Mouse (Mus musculus) intestine, embryonic 14.5 days (tissue): ENCODE measurements around the gene Rgl1. TPM values are rescaled to one million over a fixed set of nuclear protein-coding genes. Genes with fewer than 3 reads are reported as not detected.
A peak's percentile ranks its signal among the peaks of the same experiment; 100 is the strongest.

Experiments
- ATAC-seq: fragments of 200-750 bp; cut with Nextera tagmentation; replicated peaks from 2 replicates; pipeline ENCODE4 v1.8.0; 2017; ENCODE audit warnings: low read depth, moderate number of reproducible peaks, moderate TSS enrichment, moderate library complexity; ENCODE audit not compliant: low FRiP score, low TSS enrichment
- DNase-seq: peaks from one replicate; pipeline ENCODE4 v3.0.0-alpha.2; 2018; ENCODE audit warnings: low spot score
- H3K27ac ChIP-seq: fragments of 300-500 bp; sonication (generic); 2 replicates; pipeline ENCODE4 v1.5.1; 2014; ENCODE audit warnings: low read depth, mild to moderate bottlenecking, control low read depth
- H3K27me3 ChIP-seq: fragments of 300-500 bp; sonication (generic); replicated peaks from 2 replicates; pipeline ENCODE4 v1.6.1; 2014; ENCODE audit warnings: low read length, control low read depth; ENCODE audit not compliant: control insufficient read depth, insufficient read depth
- H3K36me3 ChIP-seq: fragments of 300-500 bp; sonication (generic); 2 replicates; pipeline ENCODE4 v1.6.1; 2014; ENCODE audit warnings: low read length, control low read depth; ENCODE audit not compliant: control insufficient read depth, insufficient read depth
- H3K4me1 ChIP-seq: fragments of 300-500 bp; sonication (generic); replicated peaks from 2 replicates; pipeline ENCODE4 v1.6.1; 2014; ENCODE audit warnings: low read length, control low read depth, mixed read lengths; ENCODE audit not compliant: control insufficient read depth, insufficient read depth
- H3K4me2 ChIP-seq: fragments of 300-500 bp; sonication (generic); 2 replicates; pipeline ENCODE4 v1.6.1; 2014; ENCODE audit warnings: low read length
- H3K4me3 ChIP-seq: fragments of 300-500 bp; sonication (generic); 2 replicates; pipeline ENCODE4 v1.5.1; 2014; ENCODE audit warnings: low read depth, low read length, control low read depth, mixed read lengths
- H3K9ac ChIP-seq: fragments of 300-500 bp; sonication (generic); 2 replicates; pipeline ENCODE4 v1.6.1; 2014; ENCODE audit warnings: mild to moderate bottlenecking, low read length
- H3K9me3 ChIP-seq: fragments of 300-500 bp; sonication (generic); 2 replicates; pipeline ENCODE4 v1.6.1; 2016; ENCODE audit warnings: low read length, control low read depth; ENCODE audit not compliant: control insufficient read depth
- WGBS: fragments of 180-500 bp; shearing (Covaris S2); extraction: QIAGEN DNeasy Blood & Tissue Kit; methylation state at CpG from one replicate; pipeline ENCODE4 v1.1.7; 2014; 5-methylcytosine and 5-hydroxymethylcytosine counted together
- polyA plus RNA-seq: library from polyadenylated mRNA; unstranded; fragments of >200 nt; fragmentation: Nextera tagmentation; extraction: Ambion mirVana; gene quantifications from 2 replicates; pipeline ENCODE4 v1.2.1, GENCODE M21; 2014

Rgl1 gene
- polyA plus RNA-seq, 1 experiment from 2014 or later: 50.9 TPM

DNA sequence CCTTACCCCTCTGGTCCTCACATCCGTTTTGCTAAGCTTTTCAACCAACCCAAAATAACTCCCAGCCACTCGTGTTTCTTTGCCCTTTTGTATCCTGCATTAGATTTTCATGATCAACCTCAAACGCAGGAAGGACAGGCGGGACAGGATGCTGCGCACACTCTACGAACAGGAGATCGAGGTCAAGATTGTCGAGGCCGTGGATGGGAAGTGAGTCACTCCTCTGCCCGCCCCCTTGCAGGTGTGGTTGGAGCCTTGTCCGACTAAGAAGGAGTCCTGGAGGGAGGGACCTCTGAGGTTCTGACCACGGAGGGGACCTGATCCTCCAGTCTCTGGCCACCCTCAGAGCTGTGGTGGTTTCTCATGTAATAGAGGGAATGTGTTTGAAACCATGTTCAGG lies 266.3 kb downstream of the Rgl1 start:
- Histone ChIP-seq H3K36me3 (no peaks in the 10 kb centered on the region), H3K4me1 (0 out of 2 replicates have a peak, but pooled peaks cover 7% of the 10 kb centered on the region), H3K9me3 (no peaks in the 10 kb centered on the region), H3K4me3 (no peak overlapping the region), H3K27me3 (no peaks in the 10 kb centered on the region), H3K27ac (no peak overlapping the region), H3K9ac (no peak overlapping the region), H3K4me2 (no peak overlapping the region)
- ATAC-seq (no peak), DNase-seq (no peak)
- WGBS: 79% methylated on average over 12 of the region's 12 CpGs

DNA sequence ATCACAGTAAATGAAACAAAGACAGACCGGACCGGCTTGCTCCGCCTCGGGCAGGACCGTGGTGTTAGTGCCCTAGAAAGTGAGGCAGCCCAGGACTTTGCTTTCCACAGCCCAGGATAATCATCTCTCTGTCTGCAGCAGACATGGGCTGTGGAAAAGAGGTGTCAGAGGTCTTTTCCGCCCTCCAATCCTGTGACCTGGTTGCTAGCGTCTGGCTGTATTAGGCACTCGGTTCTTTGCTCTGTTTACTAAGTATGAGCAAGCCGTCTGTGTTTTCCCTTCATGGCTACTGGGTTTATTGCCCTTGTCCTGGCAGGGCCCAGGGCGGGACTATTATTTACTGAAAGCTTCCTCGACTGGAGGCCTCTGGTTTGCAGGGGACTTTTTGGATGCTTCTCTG lies 268.6 kb downstream of the Rgl1 start:
- 0 out of 2 replicates have a peak, but pooled peaks cover 7% of the 10 kb centered on the region for H3K4me1 ChIP-seq
- ATAC-seq (no peak; the same call in 1 of the 2 replicates), DNase-seq (peak; percentile 62)
- no peaks in the 10 kb centered on the region for H3K36me3 ChIP-seq
- no peaks in the 10 kb centered on the region for H3K27me3 ChIP-seq
- H3K4me3 ChIP-seq: no peak overlapping the region
- no peaks in the 10 kb centered on the region for H3K9me3 ChIP-seq
- peak overlapping the region; percentile 3; the same call in 1 of the 2 replicates for H3K27ac ChIP-seq
- WGBS: 24% methylated on average over 11 of the region's 11 CpGs
- peak overlapping the region; percentile 34 for H3K4me2 ChIP-seq
- 0 out of 2 replicates have a peak overlapping the region, but pooled peaks have one; percentile 5 for H3K9ac ChIP-seq

DNA sequence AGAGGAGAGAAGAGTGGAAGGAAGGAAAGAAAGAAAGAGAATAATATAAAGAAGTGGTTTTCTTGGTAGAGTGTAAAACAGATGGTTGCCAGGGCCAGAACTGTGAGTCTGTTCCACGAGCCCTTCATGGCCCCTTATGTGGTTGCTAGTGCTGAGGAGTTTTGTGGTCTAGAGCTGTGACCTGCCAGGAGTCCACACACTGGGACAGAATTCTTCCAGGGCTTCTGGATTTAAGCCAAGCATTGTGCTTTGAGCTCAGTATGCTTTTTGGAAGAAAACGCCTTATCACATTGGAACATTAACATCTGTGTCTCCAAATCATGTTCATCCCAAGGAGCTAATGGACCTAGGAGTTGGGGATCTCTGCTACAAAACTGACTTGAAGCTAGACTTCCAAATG lies 269.3 kb downstream of the Rgl1 start:
- H3K4me1 ChIP-seq: 0 out of 2 replicates have a peak, but pooled peaks cover 7% of the 10 kb centered on the region
- no peak for ATAC-seq
- no peak overlapping the region for H3K27ac ChIP-seq
- H3K4me2 ChIP-seq: no peak overlapping the region
- no peaks in the 10 kb centered on the region for H3K9me3 ChIP-seq
- H3K4me3 ChIP-seq: no peak overlapping the region
- no peak overlapping the region for H3K9ac ChIP-seq
- H3K36me3 ChIP-seq: no peaks in the 10 kb centered on the region
- WGBS: 66% methylated on average over 2 of the region's 2 CpGs
- DNase-seq: no peak
- H3K27me3 ChIP-seq: no peaks in the 10 kb centered on the region

DNA sequence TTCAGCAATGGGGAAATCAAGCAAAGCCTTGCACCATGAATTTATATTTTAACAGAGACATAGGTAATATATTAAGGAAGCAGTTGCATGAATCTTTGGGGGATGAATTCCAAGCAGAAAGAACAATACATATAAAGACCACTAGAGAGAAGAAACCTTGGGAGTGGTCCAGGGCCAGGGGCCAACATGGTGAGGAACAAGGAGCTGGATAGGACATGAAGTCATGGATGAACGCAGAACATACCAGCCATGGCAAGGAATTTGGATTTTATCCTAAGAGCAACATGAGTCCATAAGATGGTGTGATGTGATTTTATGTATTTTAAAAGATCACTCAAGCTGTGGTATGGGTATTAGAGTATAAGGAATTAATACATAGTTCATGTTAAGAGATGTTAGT lies 273.9 kb downstream of the Rgl1 start:
- H3K36me3 ChIP-seq: no peaks in the 10 kb centered on the region
- no peak overlapping the region for H3K27ac ChIP-seq
- no peaks in the 10 kb centered on the region for H3K9me3 ChIP-seq
- no peak for ATAC-seq
- no peak overlapping the region for H3K4me3 ChIP-seq
- no peak for DNase-seq
- H3K4me2 ChIP-seq: no peak overlapping the region
- H3K4me1 ChIP-seq: 0 out of 2 replicates have a peak, but pooled peaks cover 2% of the 10 kb centered on the region
- no peaks in the 10 kb centered on the region for H3K27me3 ChIP-seq
- WGBS: 92% methylated on average over 1 of the region's 1 CpGs
- no peak overlapping the region for H3K9ac ChIP-seq

DNA sequence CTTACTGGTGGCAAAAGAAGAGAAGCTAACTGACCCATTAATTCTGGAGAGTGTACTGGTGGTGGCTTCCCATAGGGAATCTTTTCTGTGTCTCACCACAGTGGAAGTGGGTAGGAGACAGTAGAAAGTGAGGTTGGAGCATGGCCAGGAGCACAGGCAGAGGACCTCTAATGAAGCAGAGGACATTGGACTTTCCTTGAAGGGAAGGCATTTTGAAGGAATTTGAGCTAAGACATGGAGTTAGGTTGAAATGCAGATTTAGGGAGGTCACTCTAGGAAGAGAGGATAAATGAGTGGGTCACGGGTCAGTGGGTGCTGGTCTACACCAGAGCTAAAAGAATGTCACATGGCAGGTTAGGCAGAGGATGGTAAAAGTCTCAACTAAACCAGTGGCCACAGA lies 275.3 kb downstream of the Rgl1 start:
- no peaks in the 10 kb centered on the region for H3K27me3 ChIP-seq
- no peaks in the 10 kb centered on the region for H3K4me1 ChIP-seq
- no peak overlapping the region for H3K9ac ChIP-seq
- H3K4me3 ChIP-seq: no peak overlapping the region
- no peak overlapping the region for H3K27ac ChIP-seq
- no peaks in the 10 kb centered on the region for H3K9me3 ChIP-seq
- H3K4me2 ChIP-seq: no peak overlapping the region
- DNase-seq: no peak
- H3K36me3 ChIP-seq: no peaks in the 10 kb centered on the region
- WGBS: 81% methylated on average over 1 of the region's 1 CpGs
- no peak for ATAC-seq

DNA sequence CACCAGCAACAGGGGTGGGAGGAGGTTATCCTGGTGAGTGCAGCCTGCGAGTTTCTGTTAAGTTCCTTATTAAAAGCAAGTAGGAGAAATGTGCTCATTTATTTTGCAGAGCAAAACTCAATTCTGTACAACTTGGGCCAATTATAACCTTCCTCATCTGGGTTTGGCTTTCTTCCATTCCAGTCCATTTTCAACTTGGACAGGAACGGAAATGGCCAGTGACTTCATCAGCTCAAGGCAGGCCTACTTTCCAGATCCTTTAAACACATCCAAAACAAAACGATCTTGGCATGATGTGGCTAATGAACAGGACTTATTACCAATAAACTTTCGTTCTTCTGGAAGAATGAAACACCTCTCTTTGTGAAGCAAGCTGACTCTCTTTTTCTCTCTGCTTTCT lies 290.0 kb downstream of the Rgl1 start:
- 82% methylated on average over 4 of the region's 4 CpGs for WGBS
- H3K9me3 ChIP-seq: no peaks in the 10 kb centered on the region

DNA sequence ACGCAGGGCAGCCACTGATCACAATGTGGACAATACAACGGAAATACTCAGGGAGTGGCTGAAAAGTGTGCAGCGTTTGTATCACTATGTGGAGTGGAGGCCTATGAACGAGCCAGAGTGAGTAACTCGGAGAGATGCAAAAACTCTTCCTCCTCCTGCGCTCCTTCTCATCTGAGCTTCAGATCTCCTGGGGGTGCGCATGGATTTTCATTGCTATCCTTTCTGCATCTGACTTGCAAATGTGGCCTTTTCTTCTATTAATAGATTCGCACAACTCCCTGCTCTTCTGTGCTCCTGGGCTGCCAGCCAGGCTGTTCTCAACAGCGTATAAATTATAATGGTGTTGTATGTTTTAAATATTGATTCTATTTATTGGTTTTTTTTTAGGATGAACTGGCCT lies 297.7 kb downstream of the Rgl1 start:
- H3K27ac ChIP-seq: no peak overlapping the region
- no peaks in the 10 kb centered on the region for H3K9me3 ChIP-seq
- DNase-seq (no peak), ATAC-seq (no peak)
- H3K27me3 ChIP-seq: no peaks in the 10 kb centered on the region
- no peaks in the 10 kb centered on the region for H3K4me1 ChIP-seq
- H3K4me2 ChIP-seq: no peak overlapping the region
- no peaks in the 10 kb centered on the region for H3K36me3 ChIP-seq
- no peak overlapping the region for H3K9ac ChIP-seq
- 84% methylated on average over 9 of the region's 9 CpGs for WGBS
- H3K4me3 ChIP-seq: no peak overlapping the region

More for the DNA sequence above, 290.0 kb downstream of the Rgl1 start:
- no peaks in the 10 kb centered on the region for H3K36me3 ChIP-seq
- DNase-seq: no peak
- H3K4me2 ChIP-seq: no peak overlapping the region
- H3K9ac ChIP-seq: no peak overlapping the region
- H3K27me3 ChIP-seq: no peaks in the 10 kb centered on the region
- no peaks in the 10 kb centered on the region for H3K4me1 ChIP-seq
- H3K4me3 ChIP-seq: no peak overlapping the region
- ATAC-seq: no peak
- no peak overlapping the region for H3K27ac ChIP-seq

Other genes with a start within 250 kb of the Rgl1 start
- gene Apobec4, start 15.8 kb downstream of the Rgl1 start, polyA plus RNA-seq: 0.11 TPM in 1 of 2 replicates, not detected in the other
- gene Arpc5, start 191 bp upstream of the Rgl1 start, polyA plus RNA-seq: 312 and 313 TPM in 2 replicates
- 6.1 and 7.2 TPM in 2 replicates for gene Ncf2, start 33.8 kb upstream of the Rgl1 start, polyA plus RNA-seq
- gene Smg7, start 136.3 kb upstream of the Rgl1 start, polyA plus RNA-seq: 32.9 and 34.8 TPM in 2 replicates
- gene Nmnat2, start 188.6 kb upstream of the Rgl1 start, polyA plus RNA-seq: 2.0 and 3.5 TPM in 2 replicates